Mouse (Mus musculus): ENCODE measurements at regions not wholly inside any gene's neighbourhood (a gene's known extent, or its start where the extent isn't known, plus 50 kb on each side); places are given as distances from the start of the nearest gene placed in this dataset.

GRCm38 (mm10) chr3:136449364-136449763 is 123.5 kb upstream of the Bank1 start:
- no peak for DNase-seq (ENCODE audit: extremely low spot score in 1 of 2, low spot score in 1 of 2)

GRCm38 (mm10) chr3:136444598-136444997 is 118.7 kb upstream of the Bank1 start:
- no peak for DNase-seq (ENCODE audit: extremely low spot score in 1 of 2, low spot score in 1 of 2)

GRCm38 (mm10) chr3:136442099-136442498 is 116.2 kb upstream of the Bank1 start:
- no peak for DNase-seq (ENCODE audit: extremely low spot score in 1 of 2, low spot score in 1 of 2)

- no peak for DNase-seq (ENCODE audit: extremely low spot score in 1 of 2, low spot score in 1 of 2)
These were observed 114.2 kb upstream of the Bank1 start for GRCm38 (mm10) chr3:136439907-136440645.

GRCm38 (mm10) chr3:136439350-136439749 is 113.5 kb upstream of the Bank1 start:
- DNase-seq (ENCODE audit: extremely low spot score in 1 of 2, low spot score in 1 of 2) = no peak

GRCm38 (mm10) chr3:136434407-136434806 is 108.5 kb upstream of the Bank1 start:
- DNase-seq (ENCODE audit: extremely low spot score in 1 of 2, low spot score in 1 of 2) = no peak

GRCm38 (mm10) chr3:136432072-136432471 is 106.2 kb upstream of the Bank1 start:
- DNase-seq (ENCODE audit: extremely low spot score in 1 of 2, low spot score in 1 of 2) = no peak

- no peak for DNase-seq (ENCODE audit: extremely low spot score in 1 of 2, low spot score in 1 of 2)
These were observed 101.6 kb upstream of the Bank1 start for GRCm38 (mm10) chr3:136427427-136427826.

GRCm38 (mm10) chr3:136426539-136427194 is 100.8 kb upstream of the Bank1 start:
- no peak for DNase-seq (ENCODE audit: extremely low spot score in 1 of 2, low spot score in 1 of 2)

GRCm38 (mm10) chr3:136421969-136422614 is 96.2 kb upstream of the Bank1 start:
- no peak for DNase-seq (ENCODE audit: extremely low spot score in 1 of 2, low spot score in 1 of 2)

GRCm38 (mm10) chr3:136405606-136406005 is 79.7 kb upstream of the Bank1 start:
- DNase-seq (ENCODE audit: extremely low spot score in 1 of 2, low spot score in 1 of 2) = no peak

GRCm38 (mm10) chr3:136383282-136383681 is 57.4 kb upstream of the Bank1 start:
- peak; percentile 35 to 60 for DNase-seq (ENCODE audit: extremely low spot score in 1 of 2, low spot score in 1 of 2)

- no peak for DNase-seq (ENCODE audit: extremely low spot score in 1 of 2, low spot score in 1 of 2)
These were observed 54.8 kb upstream of the Bank1 start for GRCm38 (mm10) chr3:136380644-136381043.

GRCm38 (mm10) chr3:136379741-136380398 is 54.0 kb upstream of the Bank1 start:
- DNase-seq (ENCODE audit: extremely low spot score in 1 of 2, low spot score in 1 of 2) = peak; percentile 64 to 72

- DNase-seq (ENCODE audit: extremely low spot score in 1 of 2, low spot score in 1 of 2) = no peak
These were observed 51.0 kb upstream of the Bank1 start for GRCm38 (mm10) chr3:136376893-136377292.

All from frontal cortex, adult 2 months (tissue).